Mouse (Mus musculus): ENCODE data around the gene Sdhd. TPM values are rescaled to one million over a fixed set of nuclear protein-coding genes. Genes with fewer than 3 reads are reported as not detected.

Gene Sdhd
- total and polyA plus RNA-seq, 3 experiments: 340 to 375 TPM; not detected in 1

- Histone ChIP-seq H3K27ac (ENCODE audit: control insufficient read depth, low read depth, low read length) (no peak overlapping the region), H3K36me3 (ENCODE audit: control insufficient read depth in 1 of 2, insufficient read depth in 2 of 2, low read length in 2 of 2) (peaks cover 7% of the 10 kb centered on the region in 2 experiments), H3K4me3 (ENCODE audit: control insufficient read depth in 1 of 2, insufficient read depth in 1 of 2, low read depth in 2 of 2, low read length in 2 of 2) (no peak overlapping the region), H3K4me1 (ENCODE audit: control insufficient read depth in 1 of 2, insufficient read depth in 2 of 2, low read length in 2 of 2) (peaks cover 0 to 10% of the 10 kb centered on the region in 2 experiments; a peak in 2 of 4 replicates), H3K9me3 (replicated peaks; ENCODE audit: insufficient read depth, low read length) (no peaks in the 10 kb centered on the region), H3K79me2 (ENCODE audit: control insufficient read depth, insufficient read depth, low read length, poor library complexity) (peaks cover 1% of the 10 kb centered on the region), H3K9ac (ENCODE audit: control insufficient read depth, low read depth, low read length, poor library complexity, severe bottlenecking) (no peak overlapping the region), H3K27me3 (ENCODE audit: control insufficient read depth in 1 of 2, insufficient read depth in 2 of 2, low read length in 2 of 2) (no peaks in the 10 kb centered on the region)
- no peak for TF ChIP-seq MEF2A (IDR thresholded peaks at IDR 0.05; ENCODE audit: extremely low read depth, insufficient replicate concordance, low read depth, low read length, poor library complexity, severe bottlenecking)
- TF ChIP-seq GATA1 (IDR thresholded peaks at IDR 0.05; ENCODE audit: low read depth, low read length): no peak
- TF ChIP-seq TAL1 (IDR thresholded peaks at IDR 0.05; ENCODE audit: low read length): no peak
- TF ChIP-seq HCFC1 (IDR thresholded peaks at IDR 0.05; ENCODE audit: low read depth, low read length): no peak
- TF ChIP-seq MAX (IDR thresholded peaks at IDR 0.05; ENCODE audit: low read length): no peak
- TF ChIP-seq E2F4 (IDR thresholded peaks at IDR 0.05; ENCODE audit: borderline replicate concordance, low read depth, low read length): no peak
- TF ChIP-seq GABPA (IDR thresholded peaks at IDR 0.05; ENCODE audit: low read depth, low read length): no peak
- TF ChIP-seq MYB (IDR thresholded peaks at IDR 0.05; ENCODE audit: low read depth, low read length): no peak
- no peak for TF ChIP-seq ELF1 (IDR thresholded peaks at IDR 0.05; ENCODE audit: low read depth, low read length)
- TF ChIP-seq POLR2AphosphoS5 (IDR thresholded peaks at IDR 0.05; ENCODE audit: borderline replicate concordance, low read depth, low read length): no peak
- TF ChIP-seq JUND (IDR thresholded peaks at IDR 0.05; ENCODE audit: low read depth, low read length): no peak
- no peak for TF ChIP-seq BHLHE40 (IDR thresholded peaks at IDR 0.05; ENCODE audit: borderline replicate concordance, low read depth, low read length)
- no peak for TF ChIP-seq TBP (IDR thresholded peaks at IDR 0.05; ENCODE audit: low read depth, low read length)
- no peak for TF ChIP-seq POLR2A (IDR thresholded peaks at IDR 0.05; ENCODE audit: control insufficient read depth in 1 of 2, insufficient read depth in 1 of 2, low read depth in 1 of 2, low read length in 2 of 2, poor library complexity in 1 of 2)
- TF ChIP-seq SMC3 (IDR thresholded peaks at IDR 0.05; ENCODE audit: low read depth, low read length): no peak
- DNase-seq (ENCODE audit: low read depth, low spot score): no peak
Measured at GRCm38 (mm10) chr9:50634270-50634669, 30.7 kb upstream of the Sdhd start.

- no peak overlapping the region for H3K4me3 ChIP-seq (ENCODE audit: control insufficient read depth in 1 of 2, insufficient read depth in 1 of 2, low read depth in 2 of 2, low read length in 2 of 2)
- no peak overlapping the region for H3K27ac ChIP-seq (ENCODE audit: control insufficient read depth, low read depth, low read length)
- H3K9ac ChIP-seq (ENCODE audit: control insufficient read depth, low read depth, low read length, poor library complexity, severe bottlenecking): no peak overlapping the region
- no peaks in the 10 kb centered on the region for H3K9me3 ChIP-seq (replicated peaks; ENCODE audit: insufficient read depth, low read length)
- peaks cover 4 to 7% of the 10 kb centered on the region in 2 experiments for H3K36me3 ChIP-seq (ENCODE audit: control insufficient read depth in 1 of 2, insufficient read depth in 2 of 2, low read length in 2 of 2)
- no peaks in the 10 kb centered on the region for H3K27me3 ChIP-seq (ENCODE audit: control insufficient read depth in 1 of 2, insufficient read depth in 2 of 2, low read length in 2 of 2)
- DNase-seq (ENCODE audit: low read depth, low spot score): peak; percentile 85
- H3K79me2 ChIP-seq (ENCODE audit: control insufficient read depth, insufficient read depth, low read length, poor library complexity): peaks cover 1% of the 10 kb centered on the region
- H3K4me1 ChIP-seq (ENCODE audit: control insufficient read depth in 1 of 2, insufficient read depth in 2 of 2, low read length in 2 of 2): peaks cover 0 to 10% of the 10 kb centered on the region in 2 experiments; a peak in 2 of 4 replicates
- TF ChIP-seq ZC3H11A (IDR thresholded peaks at IDR 0.05; ENCODE audit: low read depth, low read length) (0 out of 2 replicates have a peak, but pooled peaks have one; percentile 5), GATA1 (IDR thresholded peaks at IDR 0.05; ENCODE audit: low read depth, low read length) (peak; percentile 28; the same call in 1 of the 2 replicates), ZKSCAN1 (IDR thresholded peaks at IDR 0.05; ENCODE audit: low read depth, low read length) (no peak), UBTF (IDR thresholded peaks at IDR 0.05; ENCODE audit: borderline replicate concordance, insufficient read depth, low read depth, low read length) (no peak), TCF12 (IDR thresholded peaks at IDR 0.05; ENCODE audit: low read depth, low read length) (no peak), ETS1 (IDR thresholded peaks at IDR 0.05; ENCODE audit: low read depth, low read length) (no peak), SMC3 (IDR thresholded peaks at IDR 0.05; ENCODE audit: low read depth, low read length) (peak; percentile 53), ZMIZ1 (IDR thresholded peaks at IDR 0.05; ENCODE audit: low read depth, low read length) (no peak), E2F4 (IDR thresholded peaks at IDR 0.05; ENCODE audit: borderline replicate concordance, low read depth, low read length) (no peak), MYC (IDR thresholded peaks at IDR 0.05; ENCODE audit: low read depth, low read length) (no peak; the same call in 1 of the 2 replicates), NELFE (IDR thresholded peaks at IDR 0.05; ENCODE audit: low read depth, low read length) (no peak), EP300 (IDR thresholded peaks at IDR 0.05; ENCODE audit: low read depth in 1 of 2, low read length in 2 of 2) (no peak), POLR2AphosphoS2 (IDR thresholded peaks at IDR 0.05; ENCODE audit: low read length) (no peak), SIN3A (IDR thresholded peaks at IDR 0.05; ENCODE audit: low read length) (peak; percentile 23; the same call in 1 of the 2 replicates), ZNF384 (IDR thresholded peaks at IDR 0.05; ENCODE audit: low read depth, low read length) (peak; percentile 91), RAD21 (IDR thresholded peaks at IDR 0.05; ENCODE audit: low read depth, low read length) (peak; percentile 30), CTCF (IDR thresholded peaks at IDR 0.05 in 2 of 3, conservative IDR thresholded peaks at IDR 0.05 in 1 of 3; ENCODE audit: control insufficient read depth in 1 of 3, insufficient read depth in 1 of 3, low read depth in 2 of 3, low read length in 3 of 3, poor library complexity in 1 of 3, severe bottlenecking in 1 of 3) (peak; percentile 54 to 63 (median 60)), MAZ (IDR thresholded peaks at IDR 0.05; ENCODE audit: low read depth, low read length) (no peak)
Measured at GRCm38 (mm10) chr9:50633059-50633458, 29.4 kb upstream of the Sdhd start.

All from MEL (cell line).